Mouse (Mus musculus) CH12.LX (cell line): ENCODE data around the gene Gm3646. TPM values are rescaled to one million over a fixed set of nuclear protein-coding genes. Genes with fewer than 3 reads are reported as not detected.
A peak's percentile ranks its signal among the peaks of the same experiment; 100 is the strongest.

ENCODE experiments used
- DNase-seq: peaks from one replicate; pipeline ENCODE4 v3.0.0-alpha.2; 2013; ENCODE audit errors: extremely low read depth
- H3K27ac ChIP-seq: 2 replicates; pipeline ENCODE4 v1.5.1; 2012; ENCODE audit warnings: low read depth, mild to moderate bottlenecking, control low read depth, moderate library complexity; ENCODE audit not compliant: insufficient read depth
- H3K27me3 ChIP-seq: replicated peaks from 2 replicates; pipeline ENCODE3; 2012; ENCODE audit warnings: inconsistent platforms
- H3K36me3 ChIP-seq, 2 experiments: replicated peaks in 1 of 2; 2 replicates each; pipeline versions ENCODE3 to v1.6.1; 2012; ENCODE audit warnings: inconsistent platforms in 1 of 2, low read length in 1 of 2, mild to moderate bottlenecking in 1 of 2, mixed read lengths in 1 of 2, moderate library complexity in 1 of 2; ENCODE audit not compliant: control insufficient read depth in 1 of 2, insufficient read depth in 1 of 2
- H3K4me1 ChIP-seq, 2 experiments: 2 replicates each; pipeline ENCODE4 v1.6.1; 2012; ENCODE audit warnings: inconsistent platforms in 1 of 2, moderate library complexity in 1 of 2; ENCODE audit not compliant: insufficient read depth in 2 of 2, control insufficient read depth in 1 of 2
- H3K4me2 ChIP-seq: 2 replicates; pipeline ENCODE4 v1.6.1; 2012; ENCODE audit warnings: low read depth, mild to moderate bottlenecking, control low read depth; ENCODE audit not compliant: poor library complexity, insufficient read depth, severe bottlenecking
- H3K4me3 ChIP-seq, 3 experiments: fragments of 150-350 bp in 1 of 3; sonication (generic) in 1 of 3; replicated peaks in 1 of 3; 2 replicates each; pipeline versions ENCODE3 to v1.5.1; 2011 to 2012; ENCODE audit warnings: low read depth in 2 of 3, low read length in 2 of 3, mild to moderate bottlenecking in 2 of 3, moderate library complexity in 2 of 3, control low read depth in 1 of 3, improper control_type of control experiment in 1 of 3, inconsistent platforms in 1 of 3, mixed read lengths in 1 of 3; ENCODE audit not compliant: poor library complexity in 1 of 3
- H3K79me2 ChIP-seq: replicated peaks from 2 replicates; pipeline ENCODE4 v1.6.1; 2012; ENCODE audit warnings: mild to moderate bottlenecking, moderate library complexity; ENCODE audit not compliant: control insufficient read depth, poor library complexity, insufficient read depth, severe bottlenecking; ENCODE audit errors: extremely low read depth
- H3K9ac ChIP-seq: 2 replicates; pipeline ENCODE4 v1.6.1; 2012; ENCODE audit warnings: low read depth, mild to moderate bottlenecking, control low read depth, moderate library complexity; ENCODE audit not compliant: insufficient read depth
- H3K9me3 ChIP-seq: replicated peaks from 2 replicates; pipeline ENCODE3; 2012; ENCODE audit warnings: low read length, inconsistent platforms, mixed read lengths
- CHD1 ChIP-seq: IDR thresholded peaks from 2 replicates; pipeline ENCODE4 v1.6.1; 2012; ENCODE audit warnings: low read depth, low read length, improper control_type of control experiment, inconsistent platforms
- CHD2 ChIP-seq: IDR thresholded peaks from 2 replicates; pipeline ENCODE4 v1.6.1; 2011; ENCODE audit warnings: low read length, improper control_type of control experiment
- E2F4 ChIP-seq: IDR thresholded peaks from 2 replicates; pipeline ENCODE4 v1.6.1; 2011; ENCODE audit warnings: low read depth, low read length, improper control_type of control experiment; ENCODE audit not compliant: insufficient replicate concordance
- ELF1 ChIP-seq: IDR thresholded peaks from 2 replicates; pipeline ENCODE4 v1.6.1; 2014; ENCODE audit warnings: low read depth, mild to moderate bottlenecking, inconsistent platforms, low read length, improper control_type of control experiment
- ETS1 ChIP-seq: conservative IDR thresholded peaks from 2 replicates; pipeline ENCODE4 v1.6.1; 2012; ENCODE audit warnings: low read depth, mild to moderate bottlenecking, inconsistent platforms, low read length, improper control_type of control experiment, moderate library complexity
- GABPA ChIP-seq: IDR thresholded peaks from 2 replicates; pipeline ENCODE4 v1.6.1; 2012; ENCODE audit warnings: low read depth, low read length, improper control_type of control experiment, inconsistent platforms; ENCODE audit not compliant: insufficient replicate concordance
- JUND ChIP-seq: conservative IDR thresholded peaks from 2 replicates; pipeline ENCODE4 v1.6.1; 2011; ENCODE audit warnings: low read depth, low read length, improper control_type of control experiment
- MAFK ChIP-seq: IDR thresholded peaks from 2 replicates; pipeline ENCODE4 v1.6.1; 2011; ENCODE audit warnings: low read length, improper control_type of control experiment; ENCODE audit not compliant: insufficient replicate concordance
- MAX ChIP-seq: IDR thresholded peaks from 2 replicates; pipeline ENCODE4 v1.6.1; 2011; ENCODE audit warnings: low read length, improper control_type of control experiment
- MEF2A ChIP-seq: IDR thresholded peaks from 2 replicates; pipeline ENCODE4 v1.6.1; 2014; ENCODE audit warnings: low read depth, mild to moderate bottlenecking, inconsistent platforms, low read length, improper control_type of control experiment, borderline replicate concordance
- MXI1 ChIP-seq: IDR thresholded peaks from 2 replicates; pipeline ENCODE4 v1.6.1; 2011; ENCODE audit warnings: mild to moderate bottlenecking, low read depth, low read length, improper control_type of control experiment
- NELFE ChIP-seq: IDR thresholded peaks from 2 replicates; pipeline ENCODE4 v1.6.1; 2011; ENCODE audit warnings: low read depth, low read length, improper control_type of control experiment
- PAX5 ChIP-seq: IDR thresholded peaks from 2 replicates; pipeline ENCODE4 v1.6.1; 2012; ENCODE audit warnings: low read length, inconsistent platforms, mixed read lengths
- POLR2AphosphoS2 ChIP-seq: IDR thresholded peaks from 2 replicates; pipeline ENCODE4 v1.6.1; 2011; ENCODE audit warnings: low read depth, low read length, improper control_type of control experiment
- RAD21 ChIP-seq: IDR thresholded peaks from 2 replicates; pipeline ENCODE4 v1.6.1; 2011; ENCODE audit warnings: low read depth, mild to moderate bottlenecking, low read length, improper control_type of control experiment, moderate library complexity
- RCOR1 ChIP-seq: conservative IDR thresholded peaks from 2 replicates; pipeline ENCODE4 v1.6.1; 2012; ENCODE audit warnings: low read depth, mild to moderate bottlenecking, inconsistent platforms, low read length, improper control_type of control experiment
- SIN3A ChIP-seq: IDR thresholded peaks from 2 replicates; pipeline ENCODE4 v1.6.1; 2012; ENCODE audit warnings: low read length, improper control_type of control experiment, inconsistent platforms
- USF1 ChIP-seq: IDR thresholded peaks from 2 replicates; pipeline ENCODE4 v1.6.1; 2014; ENCODE audit warnings: low read depth, mild to moderate bottlenecking, inconsistent platforms, low read length, improper control_type of control experiment
- USF2 ChIP-seq: conservative IDR thresholded peaks from 2 replicates; pipeline ENCODE4 v1.6.1; 2011; ENCODE audit warnings: low read depth, low read length, improper control_type of control experiment
- ZKSCAN1 ChIP-seq: IDR thresholded peaks from 2 replicates; pipeline ENCODE4 v1.6.1; 2012; ENCODE audit warnings: low read depth, inconsistent platforms, low read length, improper control_type of control experiment, borderline replicate concordance
- ZMIZ1 ChIP-seq: IDR thresholded peaks from 2 replicates; pipeline ENCODE4 v1.6.1; 2012; ENCODE audit warnings: low read depth, mild to moderate bottlenecking, inconsistent platforms, low read length, improper control_type of control experiment
- dilution Hi-C: fragments of 300-500 bp; cut with MboI; formaldehyde crosslinking; loops from 2 replicates; pipeline ENCODE4 v1.14.3; 2020; ENCODE audit warnings: low sequenced_read_pairs; ENCODE audit not compliant: extremely low pct_unique_long_range_greater_than_20kb, extremely low pct_ligation_motif_present
- in situ Hi-C: fragments of 300-500 bp; cut with MboI; formaldehyde crosslinking; loops from 3 replicates; pipeline ENCODE4 v1.14.3; 2019; ENCODE audit warnings: low sequenced_read_pairs, low pct_ligation_motif_present, low pct_unique_long_range_greater_than_20kb, mixed read lengths
- polyA plus RNA-seq: library from polyadenylated mRNA; unstranded; fragments of >175 nt; gene quantifications from 2 replicates; pipeline ENCODE4 v1.2.1, GENCODE M21; 2012; ENCODE audit warnings: low read depth; ENCODE audit not compliant: insufficient read length
- total RNA-seq, 2 experiments: library from RNA; depleted of rRNA; stranded (reverse); fragments of 300-350 nt in 1 of 2; fragments of >200 nt in 1 of 2; gene quantifications; 2 replicates each; pipeline ENCODE4 v1.2.3; 2012 to 2014

Gene Gm3646
- total RNA-seq (2012; rRNA removed) (not detected in 2 replicates), total RNA-seq (2014; rRNA removed) (not detected in 2 replicates), polyA plus RNA-seq (not detected in 2 replicates)

DNA sequence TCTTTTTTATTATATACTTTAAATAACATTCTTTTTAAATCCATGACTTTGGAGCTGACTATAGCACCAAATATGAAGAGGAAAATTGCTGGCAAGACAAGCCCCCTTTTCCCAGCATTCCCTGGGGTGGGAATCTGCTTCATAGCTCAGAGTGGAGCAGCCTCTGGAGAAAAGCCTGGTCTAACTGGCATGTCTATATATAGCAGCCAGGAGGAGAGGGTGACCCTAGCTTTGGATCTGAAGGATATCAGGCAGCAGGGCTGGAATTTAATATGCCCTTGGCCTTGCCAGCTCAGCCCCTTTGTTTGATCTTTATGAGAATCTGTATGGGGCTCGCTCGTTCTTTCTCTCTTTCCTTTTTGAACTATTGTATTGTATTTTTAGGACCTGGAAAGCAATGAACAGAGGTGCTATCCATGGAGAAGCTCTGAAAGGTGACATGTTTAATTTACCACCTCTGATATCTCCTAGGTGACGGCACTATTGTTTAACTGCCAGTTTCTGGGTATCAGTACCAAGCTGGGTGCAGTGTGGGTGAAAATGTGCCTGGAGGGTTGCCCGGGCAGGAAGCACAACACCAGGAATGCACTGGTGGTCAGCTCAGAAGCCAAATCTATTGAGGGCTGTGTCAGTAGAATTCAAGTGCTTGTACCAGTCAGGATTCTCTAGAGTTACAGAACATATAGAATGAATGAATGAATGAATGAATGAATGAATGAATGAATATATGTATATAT lies at the start of gene Gm3646:
Gene Gm3646, minus strand, starts transcription at position 90 of the 737 bp plus-strand sequence.
- in situ Hi-C loops: no loop called here
- H3K27me3 ChIP-seq: no peaks in the 10 kb centered on the region
- no peaks in the 10 kb centered on the region for H3K4me1 ChIP-seq
- H3K4me3 ChIP-seq: no peak within 1 kb of the TSS
- no peak within 1 kb of the TSS for H3K9ac ChIP-seq
- dilution Hi-C loops: no loop called here
- no peak for DNase-seq
- no peaks in the 10 kb centered on the region for H3K36me3 ChIP-seq
- H3K79me2 ChIP-seq: no peaks in the 10 kb centered on the region
- TF ChIP-seq RCOR1 (no peak), ETS1 (no peak), USF2 (no peak), GABPA (no peak), ELF1 (no peak), POLR2AphosphoS2 (no peak), CHD1 (no peak), USF1 (no peak), MXI1 (no peak), RAD21 (no peak), NELFE (no peak), ZMIZ1 (no peak), MAFK (no peak), PAX5 (no peak), E2F4 (no peak), SIN3A (no peak), MAX (no peak), ZKSCAN1 (no peak), JUND (no peak)
- TF ChIP-seq, all 38 proteins: peak for 0
- no peak within 1 kb of the TSS for H3K4me2 ChIP-seq
- no peaks in the 10 kb centered on the region for H3K9me3 ChIP-seq
- H3K27ac ChIP-seq: no peak within 1 kb of the TSS

DNA sequence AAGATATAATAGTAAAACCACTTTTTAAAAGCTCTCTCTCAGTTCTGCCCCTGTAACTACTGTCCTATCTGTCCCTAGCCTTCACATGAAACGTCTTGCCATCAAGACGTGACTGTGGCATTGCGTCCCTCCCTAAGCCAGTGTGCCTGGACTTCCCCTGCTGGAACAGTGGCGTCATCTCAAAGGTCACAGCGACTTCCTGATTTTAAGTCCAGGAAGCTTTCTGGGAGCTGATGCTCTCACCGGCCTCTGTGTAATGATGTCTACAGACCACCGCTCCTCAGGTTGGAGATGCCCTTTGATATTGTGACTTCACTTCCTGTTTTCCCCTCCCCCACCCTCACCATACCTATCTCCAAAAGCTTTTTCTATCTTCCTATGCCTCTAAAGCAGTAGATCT lies 41.9 kb upstream of the Gm3646 start:
- Histone ChIP-seq H3K27me3 (peaks cover 11% of the 10 kb centered on the region), H3K27ac (no peak overlapping the region), H3K9me3 (no peaks in the 10 kb centered on the region), H3K36me3 (no peaks in the 10 kb centered on the region), H3K4me3 (no peak overlapping the region), H3K9ac (no peak overlapping the region)
- dilution Hi-C loops (no loop called here), in situ Hi-C loops (no loop called here)
- peak; percentile 65 for TF ChIP-seq ELF1
- TF ChIP-seq MEF2A: no peak
- 0 out of 2 replicates have a peak, but pooled peaks have one; percentile 30 for TF ChIP-seq CHD2
- TF ChIP-seq, all 38 proteins: peak for 2
- peak overlapping the region; percentile 29; the same call in 1 of the 2 replicates for H3K4me2 ChIP-seq
- no peaks in the 10 kb centered on the region for H3K79me2 ChIP-seq
- DNase-seq: peak; percentile 25
- H3K4me1 ChIP-seq: peaks cover 8 to 36% of the 10 kb centered on the region in 2 experiments
